Mouse (Mus musculus) myocyte (in vitro differentiated cells): Measurements from ENCODE around the gene Tmem56. TPM values are rescaled to one million over a fixed set of nuclear protein-coding genes. Genes with fewer than 3 reads are reported as not detected.

Experiments
- H3K27me3 ChIP-seq: one replicate; pipeline ENCODE4 v1.6.1; 2011; ENCODE audit not compliant: control insufficient read depth, insufficient read depth, insufficient read length
- H3K36me3 ChIP-seq: one replicate; pipeline ENCODE4 v1.6.1; 2011; ENCODE audit not compliant: control insufficient read depth, insufficient read depth
- H3K4me2 ChIP-seq: one replicate; pipeline ENCODE4 v1.6.1; 2011; ENCODE audit warnings: low read depth, control low read depth
- H3K4me3 ChIP-seq: one replicate; pipeline ENCODE4 v1.5.1; 2011; ENCODE audit warnings: mild to moderate bottlenecking, control low read depth, moderate library complexity
- H3K79me2 ChIP-seq: one replicate; pipeline ENCODE4 v1.6.1; 2011; ENCODE audit not compliant: control insufficient read depth, insufficient read depth
- H3ac ChIP-seq: one replicate; pipeline ENCODE4 v1.6.1; 2011; ENCODE audit not compliant: control insufficient read depth, insufficient read length
- CEBPB ChIP-seq: IDR thresholded peaks from 2 replicates; pipeline ENCODE4 v1.6.1; 2011; ENCODE audit warnings: mild to moderate bottlenecking, moderate library complexity; ENCODE audit not compliant: poor library complexity, insufficient read depth, severe bottlenecking
- E2F4 ChIP-seq: IDR thresholded peaks from one replicate; pipeline ENCODE4 v1.6.1; 2011; ENCODE audit warnings: mild to moderate bottlenecking, control low read depth, moderate library complexity; ENCODE audit not compliant: insufficient read depth
- MAX ChIP-seq: IDR thresholded peaks from one replicate; pipeline ENCODE4 v1.6.1; 2011; ENCODE audit warnings: low read depth, mild to moderate bottlenecking, control low read depth
- MYOD1 ChIP-seq, 3 experiments: IDR thresholded peaks; one replicate each; pipeline ENCODE4 v1.6.1; 2011; ENCODE audit warnings: control low read depth in 2 of 3, low read depth in 2 of 3, mild to moderate bottlenecking in 2 of 3, moderate library complexity in 1 of 3; ENCODE audit not compliant: insufficient read length in 2 of 3, control insufficient read depth in 1 of 3
- MYOG ChIP-seq, 3 experiments: IDR thresholded peaks; one replicate each; pipeline ENCODE4 v1.6.1; 2011; ENCODE audit warnings: control low read depth in 2 of 3, low read depth in 2 of 3, mild to moderate bottlenecking in 2 of 3; ENCODE audit not compliant: insufficient read length in 2 of 3, control insufficient read depth in 1 of 3, insufficient read depth in 1 of 3
- POLR2A ChIP-seq: IDR thresholded peaks from one replicate; pipeline ENCODE4 v1.6.1; 2011; ENCODE audit warnings: low read depth, mild to moderate bottlenecking, control low read depth, moderate library complexity; ENCODE audit not compliant: insufficient read length
- POLR2AphosphoS2 ChIP-seq: IDR thresholded peaks from one replicate; pipeline ENCODE4 v1.6.1; 2011; ENCODE audit warnings: low read depth, control low read depth; ENCODE audit not compliant: insufficient read length
- REST ChIP-seq: IDR thresholded peaks from one replicate; pipeline ENCODE4 v1.6.1; 2011; ENCODE audit warnings: mild to moderate bottlenecking, control low read depth, moderate library complexity; ENCODE audit not compliant: insufficient read depth, insufficient read length
- SRF ChIP-seq: IDR thresholded peaks from one replicate; pipeline ENCODE4 v1.6.1; 2011; ENCODE audit warnings: low read depth; ENCODE audit not compliant: control insufficient read depth, insufficient read length
- TCF12 ChIP-seq: IDR thresholded peaks from one replicate; pipeline ENCODE4 v1.6.1; 2011; ENCODE audit warnings: mild to moderate bottlenecking, control low read depth; ENCODE audit not compliant: poor library complexity, insufficient read depth, severe bottlenecking
- TCF3 ChIP-seq: IDR thresholded peaks from one replicate; pipeline ENCODE4 v1.6.1; 2011; ENCODE audit warnings: low read depth, control low read depth; ENCODE audit not compliant: insufficient read length
- USF1 ChIP-seq: IDR thresholded peaks from one replicate; pipeline ENCODE4 v1.6.1; 2011; ENCODE audit warnings: low read depth, mild to moderate bottlenecking, control low read depth, moderate library complexity
- polyA plus RNA-seq: library from polyadenylated mRNA; unstranded; fragments of >200 nt; fragmentation: generic; extraction: Trizol; gene quantifications from one replicate; pipeline ENCODE4 v1.2.1, GENCODE M21; 2012; ENCODE audit warnings: missing spikeins

Tmem56 gene
- polyA plus RNA-seq, 1 experiment = 0.13 TPM

- no peak overlapping the region for H3K4me3 ChIP-seq
- no peaks in the 10 kb centered on the region for H3K79me2 ChIP-seq
- no peaks in the 10 kb centered on the region for H3K27me3 ChIP-seq
- TF ChIP-seq TCF12 (no peak), REST (no peak), MYOG (IDR thresholded peaks at IDR 0.05; ENCODE audit: control insufficient read depth in 1 of 3, insufficient read depth in 1 of 3, insufficient read length in 2 of 3, low read depth in 2 of 3) (no peak), MYOD1 (IDR thresholded peaks at IDR 0.05; ENCODE audit: control insufficient read depth in 1 of 3, insufficient read length in 2 of 3, low read depth in 2 of 3) (no peak), POLR2AphosphoS2 (no peak), E2F4 (no peak), CEBPB (no peak), MAX (no peak), SRF (no peak), TCF3 (no peak), POLR2A (no peak), USF1 (no peak)
- H3ac ChIP-seq = no peak overlapping the region
- no peak overlapping the region for H3K4me2 ChIP-seq
- H3K36me3 ChIP-seq = no peaks in the 10 kb centered on the region
Observed at GRCm38 (mm10) chr3:121306641-121307040, 23.7 kb upstream of the Tmem56 start.

GRCm38 (mm10) chr3:121294200-121294599 is 11.3 kb upstream of the Tmem56 start:
- no peak for TF ChIP-seq POLR2A
- no peak for TF ChIP-seq MYOD1 (IDR thresholded peaks at IDR 0.05; ENCODE audit: control insufficient read depth in 1 of 3, insufficient read length in 2 of 3, low read depth in 2 of 3)
- TF ChIP-seq MYOG (IDR thresholded peaks at IDR 0.05; ENCODE audit: control insufficient read depth in 1 of 3, insufficient read depth in 1 of 3, insufficient read length in 2 of 3, low read depth in 2 of 3) = no peak
- no peak for TF ChIP-seq USF1
- TF ChIP-seq CEBPB = no peak
- TF ChIP-seq SRF = no peak
- TF ChIP-seq TCF12 = no peak
- TF ChIP-seq E2F4 = no peak
- no peak for TF ChIP-seq MAX
- TF ChIP-seq REST = no peak
- no peak for TF ChIP-seq POLR2AphosphoS2
- no peak for TF ChIP-seq TCF3
- Histone ChIP-seq H3K4me3 (no peak overlapping the region), H3ac (no peak overlapping the region), H3K27me3 (no peaks in the 10 kb centered on the region), H3K4me2 (no peak overlapping the region), H3K79me2 (no peaks in the 10 kb centered on the region), H3K36me3 (no peaks in the 10 kb centered on the region)

- no peaks in the 10 kb centered on the region for H3K36me3 ChIP-seq
Observed at GRCm38 (mm10) chr3:121291560-121292258, 8.8 kb upstream of the Tmem56 start, which contains the start of gene Alg14. Alg14 (plus strand) TSS chr3:121291773.

GRCm38 (mm10) chr3:121291225-121291559 is 8.3 kb upstream of the Tmem56 start:
- H3K79me2 ChIP-seq = no peaks in the 10 kb centered on the region
- TF ChIP-seq MAX (no peak), POLR2AphosphoS2 (no peak)

More at GRCm38 (mm10) chr3:121291560-121292258, 8.8 kb upstream of the Tmem56 start, which contains the start of gene Alg14:
- Histone ChIP-seq H3K27me3 (no peaks in the 10 kb centered on the region), H3K79me2 (no peaks in the 10 kb centered on the region), H3ac (peak within 1 kb of the TSS; percentile 20), H3K4me2 (peak within 1 kb of the TSS; percentile 74), H3K4me3 (peak within 1 kb of the TSS; percentile 69)
- peak; percentile 81 for TF ChIP-seq SRF
- TF ChIP-seq E2F4 = peak; percentile 64
- TF ChIP-seq POLR2AphosphoS2 = peak; percentile 83
- TF ChIP-seq TCF3 = no peak
- TF ChIP-seq POLR2A = peak; percentile 82
- no peak for TF ChIP-seq MYOD1 (IDR thresholded peaks at IDR 0.05; ENCODE audit: control insufficient read depth in 1 of 3, insufficient read length in 2 of 3, low read depth in 2 of 3)

GRCm38 (mm10) chr3:121290681-121291080 is 7.8 kb upstream of the Tmem56 start:
- Histone ChIP-seq H3ac (no peak overlapping the region), H3K27me3 (no peaks in the 10 kb centered on the region), H3K36me3 (no peaks in the 10 kb centered on the region), H3K79me2 (no peaks in the 10 kb centered on the region), H3K4me2 (peak overlapping the region; percentile 74), H3K4me3 (peak overlapping the region; percentile 69)
- no peak for TF ChIP-seq MAX
- TF ChIP-seq CEBPB = no peak
- no peak for TF ChIP-seq MYOG (IDR thresholded peaks at IDR 0.05; ENCODE audit: control insufficient read depth in 1 of 3, insufficient read depth in 1 of 3, insufficient read length in 2 of 3, low read depth in 2 of 3)
- no peak for TF ChIP-seq USF1
- no peak for TF ChIP-seq TCF12
- no peak for TF ChIP-seq E2F4

More at GRCm38 (mm10) chr3:121291225-121291559, 8.3 kb upstream of the Tmem56 start:
- H3K4me3 ChIP-seq = peak overlapping the region; percentile 69
- peak overlapping the region; percentile 20 for H3ac ChIP-seq
- no peaks in the 10 kb centered on the region for H3K36me3 ChIP-seq
- peak overlapping the region; percentile 74 for H3K4me2 ChIP-seq
- no peaks in the 10 kb centered on the region for H3K27me3 ChIP-seq
